Mouse (Mus musculus) limb, embryonic 14.5 days (tissue): Measurements from ENCODE around the gene Myd88. TPM values are rescaled to one million over a fixed set of nuclear protein-coding genes. Genes with fewer than 3 reads are reported as not detected.

Experiments used
- ATAC-seq: fragments of 200-750 bp; cut with Nextera tagmentation; 2 replicates; pipeline ENCODE4 v1.8.0; 2017; ENCODE audit warnings: low read depth, moderate number of reproducible peaks, moderate TSS enrichment; ENCODE audit not compliant: low FRiP score
- DNase-seq: peaks from one replicate; pipeline ENCODE4 v3.0.0-alpha.2; 2015; ENCODE audit warnings: low spot score
- H3K27ac ChIP-seq: fragments of 300-500 bp; sonication (generic); replicated peaks from 2 replicates; pipeline ENCODE4 v1.5.1; 2014; ENCODE audit warnings: low read depth, mild to moderate bottlenecking, low read length, moderate library complexity, mixed read lengths
- H3K27me3 ChIP-seq: fragments of 300-500 bp; sonication (generic); 2 replicates; pipeline ENCODE4 v1.6.1; 2014; ENCODE audit warnings: low read length, mixed read lengths; ENCODE audit not compliant: control insufficient read depth, insufficient read depth
- H3K36me3 ChIP-seq: fragments of 300-500 bp; sonication (generic); 2 replicates; pipeline ENCODE4 v1.6.1; 2014; ENCODE audit warnings: mild to moderate bottlenecking, low read length, moderate library complexity, mixed read lengths; ENCODE audit not compliant: control insufficient read depth, insufficient read depth
- H3K4me1 ChIP-seq: fragments of 300-500 bp; sonication (generic); 2 replicates; pipeline ENCODE4 v1.6.1; 2014; ENCODE audit warnings: antibody characterized with exemption, low read length, mixed read lengths; ENCODE audit not compliant: control insufficient read depth, insufficient read depth
- H3K4me2 ChIP-seq: fragments of 300-500 bp; sonication (generic); replicated peaks from 2 replicates; pipeline ENCODE4 v1.6.1; 2014; ENCODE audit warnings: low read depth, mild to moderate bottlenecking, low read length, moderate library complexity; ENCODE audit not compliant: severe bottlenecking
- H3K4me3 ChIP-seq: fragments of 300-500 bp; sonication (generic); replicated peaks from 2 replicates; pipeline ENCODE4 v1.5.1; 2014; ENCODE audit warnings: low read length
- H3K9ac ChIP-seq: fragments of 300-500 bp; sonication (generic); 2 replicates; pipeline ENCODE4 v1.6.1; 2014; ENCODE audit warnings: mild to moderate bottlenecking, low read depth, low read length, moderate library complexity; ENCODE audit not compliant: severe bottlenecking
- H3K9me3 ChIP-seq: fragments of 300-500 bp; sonication (generic); 2 replicates; pipeline ENCODE4 v1.6.1; 2016; ENCODE audit warnings: low read length; ENCODE audit not compliant: control insufficient read depth
- POLR2A ChIP-seq: fragments of 200-500 bp; IDR thresholded peaks from 2 replicates; pipeline ENCODE4 v1.8.0; 2012; ENCODE audit warnings: inconsistent platforms, mild to moderate bottlenecking, moderate library complexity, borderline replicate concordance; ENCODE audit not compliant: insufficient read depth, insufficient read length; ENCODE audit errors: extremely low read depth
- WGBS: fragments of 180-500 bp; shearing (Covaris S2); extraction: QIAGEN DNeasy Blood & Tissue Kit; methylation state at CpG from one replicate; pipeline ENCODE4 v1.1.7; 2014; 5-methylcytosine and 5-hydroxymethylcytosine counted together
- polyA plus RNA-seq, 2 experiments: library from polyadenylated mRNA; depleted of rRNA in 1 of 2; stranded (reverse) in 1 of 2; unstranded in 1 of 2; fragments of >200 nt; fragmentation: Nextera tagmentation in 1 of 2; extraction: Ambion mirVana in 1 of 2; gene quantifications; 2 replicates each; pipeline versions ENCODE4 v1.2.1 to v1.2.3; 2012 to 2014

Myd88 gene
- polyA plus RNA-seq, 2 experiments, result 11.5 to 23.3 TPM

DNA sequence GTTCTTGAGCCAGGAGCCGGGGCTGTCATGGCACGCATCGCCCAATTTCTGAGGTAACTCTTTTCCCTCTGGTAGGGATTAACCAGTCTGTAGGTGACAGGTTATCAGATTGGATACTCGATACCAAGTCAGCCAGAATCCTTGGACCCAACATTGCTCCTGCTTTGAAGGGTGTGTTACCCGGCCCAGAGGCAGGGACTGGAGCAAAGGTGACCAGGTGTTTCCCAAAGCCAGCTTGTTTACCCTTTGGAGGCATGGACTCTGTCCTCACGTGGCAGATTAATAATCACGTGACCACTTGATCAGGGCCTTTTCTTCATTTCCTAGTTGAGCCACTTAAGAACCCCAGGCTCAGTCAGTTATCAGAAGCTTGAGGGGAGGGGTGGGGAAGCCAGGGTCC lies 1.5 kb upstream of the Myd88 start:
- 0 out of 2 replicates have a peak overlapping the region, but pooled peaks have one; percentile 77 for H3K9ac ChIP-seq
- H3K4me2 ChIP-seq, result no peak overlapping the region
- WGBS, result 92% methylated on average over 7 of the region's 7 CpGs

DNA sequence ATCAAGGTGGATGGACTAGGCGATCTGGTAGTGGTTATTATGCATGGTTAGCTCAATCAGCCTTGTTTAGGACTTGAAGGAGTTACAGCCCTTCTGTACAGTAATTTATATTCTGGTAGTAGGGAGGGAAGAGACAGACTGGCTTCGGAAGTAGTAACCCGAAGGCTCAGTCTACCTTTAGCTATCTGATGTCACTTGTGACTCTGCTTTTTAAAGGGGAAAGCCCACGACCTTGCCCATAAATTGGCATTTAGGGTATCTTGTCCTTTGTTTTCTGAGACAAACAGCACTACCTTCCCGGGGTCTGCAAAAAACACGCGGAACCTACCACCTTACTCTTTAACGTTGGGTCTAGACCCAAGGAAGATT lies 1.0 kb downstream of the Myd88 start:
- Histone ChIP-seq H3K4me1 (peaks cover 20% of the 10 kb centered on the region), H3K27ac (peak overlapping the region; percentile 82), H3K9ac (peak overlapping the region; percentile 73), H3K9me3 (no peaks in the 10 kb centered on the region), H3K36me3 (peaks cover 29% of the 10 kb centered on the region), H3K27me3 (no peaks in the 10 kb centered on the region), H3K4me2 (peak overlapping the region; percentile 75), H3K4me3 (peak overlapping the region; percentile 68)
- ATAC-seq, result no peak
- no peak for DNase-seq
- WGBS, result 5% methylated on average over 8 of the region's 8 CpGs
- no peak for TF ChIP-seq POLR2A

More for the DNA sequence above, 1.5 kb upstream of the Myd88 start:
- Histone ChIP-seq H3K27me3 (no peaks in the 10 kb centered on the region), H3K9me3 (no peaks in the 10 kb centered on the region), H3K4me3 (no peak overlapping the region), H3K36me3 (peaks cover 43% of the 10 kb centered on the region), H3K27ac (no peak overlapping the region), H3K4me1 (peaks cover 20% of the 10 kb centered on the region)
- ATAC-seq, result no peak
- DNase-seq, result no peak
- TF ChIP-seq POLR2A, result no peak

DNA sequence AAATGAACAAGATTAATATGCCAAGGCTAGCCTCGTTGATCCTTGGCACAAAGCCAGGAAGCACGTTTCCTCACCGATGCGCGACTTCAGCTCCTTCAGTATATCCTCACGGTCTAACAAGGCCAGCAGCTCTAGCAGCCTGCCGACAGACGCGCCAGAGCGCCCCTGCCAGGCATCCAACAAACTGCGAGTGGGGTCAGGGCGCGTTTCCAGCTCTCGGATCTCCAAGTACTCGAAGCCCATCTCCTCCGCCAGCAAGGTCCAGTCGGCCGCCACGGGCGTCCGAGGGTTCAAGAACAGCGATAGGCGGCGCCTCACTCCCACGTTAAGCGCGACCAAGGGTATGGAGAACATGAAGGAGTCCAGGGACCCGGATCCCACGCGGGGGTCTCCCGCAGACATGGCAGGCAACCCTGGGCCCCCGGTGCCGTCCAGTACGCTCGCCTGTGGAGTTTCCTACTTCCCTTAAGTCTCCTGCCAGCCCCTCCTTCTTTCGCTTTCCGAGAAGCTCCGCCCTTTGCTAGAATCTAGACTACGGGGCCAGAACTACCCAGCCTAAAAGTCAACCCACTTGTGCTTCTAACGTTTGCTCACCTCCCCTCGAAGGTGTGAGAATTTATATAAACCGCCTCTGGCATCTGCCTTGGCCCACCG lies 1.5 kb downstream of the Myd88 start, which contains the start of gene Acaa1a:
Gene Acaa1a, plus strand, starts transcription at position 119 of the 654 bp plus-strand sequence.
- Histone ChIP-seq H3K4me1 (peaks cover 20% of the 10 kb centered on the region), H3K36me3 (peaks cover 24% of the 10 kb centered on the region), H3K4me2 (peak within 1 kb of the TSS; percentile 75), H3K27ac (peak within 1 kb of the TSS; percentile 82), H3K9ac (peak within 1 kb of the TSS; percentile 73), H3K4me3 (peak within 1 kb of the TSS; percentile 68), H3K27me3 (no peaks in the 10 kb centered on the region), H3K9me3 (no peaks in the 10 kb centered on the region)
- peak; percentile 52 for DNase-seq
- under 1% methylated on average over 37 of the region's 43 CpGs for WGBS
- TF ChIP-seq POLR2A, result no peak
- ATAC-seq, result no peak

DNA sequence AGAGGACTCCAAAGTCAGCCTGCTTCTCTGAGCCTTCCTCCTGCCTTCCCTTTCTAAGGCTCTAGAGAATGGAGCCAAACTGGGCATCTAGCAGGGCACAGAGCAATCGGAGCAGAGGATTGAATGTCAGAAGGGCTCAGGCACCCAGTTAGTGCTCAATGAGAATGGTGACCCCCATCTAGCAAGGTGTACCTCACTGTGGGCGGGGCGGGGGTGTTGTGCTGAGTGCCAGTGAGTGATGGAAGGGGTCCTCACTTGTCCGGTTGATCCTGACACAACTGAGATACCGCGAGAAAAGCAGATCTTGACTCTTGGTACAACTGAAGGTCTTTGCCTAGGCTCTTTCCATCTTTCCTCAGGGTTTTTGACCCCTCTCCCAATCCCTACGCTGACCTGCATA lies 2.1 kb downstream of the Myd88 start:
- peaks cover 20% of the 10 kb centered on the region for H3K36me3 ChIP-seq
- no peaks in the 10 kb centered on the region for H3K27me3 ChIP-seq
- no peaks in the 10 kb centered on the region for H3K9me3 ChIP-seq
- peak overlapping the region; percentile 73 for H3K9ac ChIP-seq
- ATAC-seq (no peak), DNase-seq (no peak)
- peak overlapping the region; percentile 75 for H3K4me2 ChIP-seq
- H3K4me3 ChIP-seq, result peak overlapping the region; percentile 68
- H3K27ac ChIP-seq, result no peak overlapping the region
- TF ChIP-seq POLR2A, result no peak
- WGBS, result 48% methylated on average over 7 of the region's 7 CpGs
- peaks cover 20% of the 10 kb centered on the region for H3K4me1 ChIP-seq

DNA sequence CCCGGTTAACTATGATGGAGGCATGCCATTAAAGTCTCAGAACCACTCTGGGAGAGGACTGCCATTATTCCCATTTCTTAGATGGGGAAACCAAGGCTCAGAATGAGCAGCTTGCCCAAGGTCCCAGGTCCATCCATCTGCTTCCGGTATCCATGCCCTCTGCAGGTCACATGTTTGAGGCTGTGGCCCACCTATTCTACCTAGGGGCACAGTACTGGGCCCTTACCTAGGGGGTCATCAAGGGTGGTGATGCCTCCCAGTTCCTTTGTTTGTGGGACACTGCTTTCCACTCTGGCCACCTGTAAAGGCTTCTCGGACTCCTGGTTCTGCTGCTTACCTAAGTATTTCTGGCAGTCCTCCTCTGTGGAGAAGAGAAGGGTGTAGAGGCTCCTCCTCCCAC lies 2.9 kb downstream of the Myd88 start:
- WGBS, result 96% methylated on average over 3 of the region's 3 CpGs
- no peak overlapping the region for H3K4me2 ChIP-seq
- no peak overlapping the region for H3K27ac ChIP-seq

DNA sequence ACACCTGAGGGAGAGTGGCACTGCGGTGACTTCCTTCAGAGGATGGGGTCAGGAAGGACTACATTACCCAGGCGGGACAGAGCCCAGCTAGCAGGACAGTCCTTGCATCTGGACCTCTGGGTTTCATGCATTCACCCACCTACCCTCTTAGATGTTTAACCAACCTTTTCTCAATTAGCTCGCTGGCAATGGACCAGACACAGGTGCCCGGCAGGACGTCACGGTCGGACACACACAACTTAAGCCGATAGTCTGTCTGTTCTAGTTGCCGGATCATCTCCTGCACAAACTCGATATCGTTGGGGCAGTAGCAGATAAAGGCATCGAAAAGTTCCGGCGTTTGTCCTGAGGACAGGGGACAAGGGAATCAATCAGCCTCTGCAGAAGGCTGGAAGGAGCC lies 3.4 kb downstream of the Myd88 start:
- DNase-seq, result no peak
- Histone ChIP-seq H3K27ac (no peak overlapping the region), H3K4me3 (no peak overlapping the region), H3K27me3 (no peaks in the 10 kb centered on the region), H3K4me1 (peaks cover 20% of the 10 kb centered on the region), H3K9me3 (no peaks in the 10 kb centered on the region), H3K4me2 (no peak overlapping the region), H3K9ac (no peak overlapping the region), H3K36me3 (peaks cover 9% of the 10 kb centered on the region)
- no peak for ATAC-seq
- WGBS, result 86% methylated on average over 14 of the region's 14 CpGs
- TF ChIP-seq POLR2A, result no peak

More for the DNA sequence above, 2.9 kb downstream of the Myd88 start:
- no peak for ATAC-seq
- no peak for TF ChIP-seq POLR2A
- Histone ChIP-seq H3K27me3 (no peaks in the 10 kb centered on the region), H3K9ac (no peak overlapping the region), H3K4me3 (no peak overlapping the region), H3K9me3 (no peaks in the 10 kb centered on the region), H3K4me1 (peaks cover 20% of the 10 kb centered on the region), H3K36me3 (peaks cover 13% of the 10 kb centered on the region)
- no peak for DNase-seq
